Mouse (Mus musculus): ENCODE measurements around the gene Zfp61.

DNA sequence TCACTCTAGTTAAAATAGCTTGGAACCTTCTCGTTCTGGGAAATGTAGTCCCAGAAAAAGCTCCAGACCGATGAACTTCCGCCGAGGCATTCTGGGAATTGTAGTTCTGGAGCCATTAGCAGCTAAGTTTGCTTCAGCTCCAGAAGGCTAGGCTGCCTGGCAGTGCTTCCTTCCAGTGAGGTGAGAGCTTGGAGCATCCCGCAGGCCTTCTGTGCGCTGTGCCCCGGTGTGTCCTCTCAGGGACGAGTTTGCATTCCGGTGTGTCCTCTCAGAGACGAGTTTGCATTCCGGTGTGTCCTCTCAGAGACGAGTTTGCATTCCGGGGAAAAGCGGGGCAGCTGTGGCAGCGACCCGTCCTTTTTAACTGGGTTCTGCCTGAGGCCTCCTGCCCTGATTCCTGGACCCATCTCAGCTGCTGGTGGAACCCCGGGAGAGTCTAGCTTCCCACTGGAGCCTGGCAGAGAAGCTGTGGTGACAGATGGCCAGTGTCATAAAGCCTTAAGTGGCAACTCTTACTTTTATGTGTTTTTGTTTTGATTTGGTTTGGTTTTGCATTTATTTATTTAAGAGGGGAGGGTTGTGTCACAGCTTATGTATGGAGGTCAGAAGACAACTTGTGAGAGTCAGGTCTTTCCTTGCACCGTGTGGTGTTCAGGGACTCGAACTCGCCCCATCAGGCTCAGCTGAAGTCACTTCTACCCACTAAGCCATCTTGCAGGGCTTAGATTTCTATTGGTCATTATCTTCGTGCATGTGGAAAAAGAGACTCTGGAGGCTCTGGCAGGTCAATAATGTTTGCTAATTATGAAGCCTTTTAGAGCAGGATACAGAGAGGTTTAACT, 46.2 kb downstream of the Zfp61 start, which contains the start of gene Zfp108:
- TF ChIP-seq CTCF (IDR thresholded peaks at IDR 0.05; ENCODE audit: insufficient read depth, low read length) (no peak), POLR2A (IDR thresholded peaks at IDR 0.05; ENCODE audit: borderline replicate concordance, extremely low read depth, low read depth, low read length) (peak; percentile 71; the same call in 1 of the 2 replicates)
